Mouse (Mus musculus) activated CD4-positive, CD25-positive, alpha-beta regulatory T cell (primary cell): ENCODE results near the gene Gm10944. TPM values are rescaled to one million over a fixed set of nuclear protein-coding genes. Genes with fewer than 3 reads are reported as not detected.

Experiments used
- polyA plus RNA-seq, 2 experiments: library from polyadenylated mRNA; unstranded; fragments of 100-300 nt; shearing (Covaris generic); gene quantifications; one replicate each; pipeline ENCODE4 v1.2.1; 2017

Gm10944 gene
- polyA plus RNA-seq: not detected

DNA sequence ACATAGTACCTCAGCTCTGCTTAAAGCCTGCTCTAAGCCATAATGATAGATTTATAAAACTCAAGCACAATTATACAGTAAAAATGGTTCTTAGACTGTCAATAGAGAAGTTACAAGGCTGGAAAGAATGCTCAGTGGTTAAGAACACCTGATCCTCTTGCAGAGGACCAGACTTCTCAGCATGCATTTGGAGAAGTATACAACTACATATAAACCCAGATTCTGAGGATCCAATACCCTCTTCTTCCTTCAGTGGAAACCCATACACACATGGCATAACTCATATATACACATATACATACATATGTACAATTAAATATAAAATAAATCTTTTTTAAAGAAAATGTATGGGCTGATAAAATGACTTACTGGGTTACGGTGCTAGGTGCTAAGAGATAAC lies at the start of gene Gm10944:
Gm10944 (plus strand) TSS at position 301 of the 400 bp plus-strand sequence.

Other genes with a start within 250 kb of the Gm10944 start
- under 1 TPM in 1 of 2 experiments, not detected in 1; 0.31 TPM for gene Adgb, start 209.0 kb upstream of the Gm10944 start, polyA plus RNA-seq
- gene Rab32, start 123.1 kb upstream of the Gm10944 start, polyA plus RNA-seq: 1 to 10 TPM; 6.0 to 9.2 TPM